Mouse (Mus musculus): ENCODE results near the gene Bbs9. TPM values are rescaled to one million over a fixed set of nuclear protein-coding genes. Genes with fewer than 3 reads are reported as not detected.

The Bbs9 gene
- total RNA-seq, 2 experiments from 2014 or later = 27.7 to 29.5 TPM

DNA sequence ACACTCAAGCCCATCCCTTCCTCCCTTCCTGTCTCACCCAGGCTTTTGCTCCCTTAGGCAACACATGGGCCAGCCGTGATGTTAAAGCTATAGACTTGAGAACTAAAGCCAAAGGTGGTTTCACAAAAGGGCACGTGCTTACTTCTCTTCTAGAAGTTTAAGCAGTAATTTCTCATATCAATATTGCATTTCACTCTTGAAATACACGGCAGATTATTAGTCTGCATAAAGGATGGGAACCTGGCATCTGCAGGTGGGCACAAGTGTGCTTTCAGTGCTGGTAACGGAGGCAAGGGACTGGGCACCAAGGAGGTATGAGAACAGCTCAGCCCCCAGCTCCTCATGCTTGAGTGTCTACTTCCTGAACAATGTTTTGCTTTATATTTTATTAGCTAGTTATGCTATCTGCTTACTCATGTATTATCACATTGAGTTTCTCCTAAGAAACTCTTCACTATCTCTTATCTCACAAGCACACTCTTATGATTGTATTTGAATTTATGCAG lies 334.2 kb downstream of the Bbs9 start:
- Histone ChIP-seq H3K27ac (no peak overlapping the region), H3K4me3 (no peak overlapping the region)
- no peak for DNase-seq (ENCODE audit: extremely low spot score in 1 of 2, low spot score in 2 of 2)
- no peak for TF ChIP-seq CTCF (IDR thresholded peaks at IDR 0.05)
- intact Hi-C loops (cut with DNase I) = no loop called here

DNA sequence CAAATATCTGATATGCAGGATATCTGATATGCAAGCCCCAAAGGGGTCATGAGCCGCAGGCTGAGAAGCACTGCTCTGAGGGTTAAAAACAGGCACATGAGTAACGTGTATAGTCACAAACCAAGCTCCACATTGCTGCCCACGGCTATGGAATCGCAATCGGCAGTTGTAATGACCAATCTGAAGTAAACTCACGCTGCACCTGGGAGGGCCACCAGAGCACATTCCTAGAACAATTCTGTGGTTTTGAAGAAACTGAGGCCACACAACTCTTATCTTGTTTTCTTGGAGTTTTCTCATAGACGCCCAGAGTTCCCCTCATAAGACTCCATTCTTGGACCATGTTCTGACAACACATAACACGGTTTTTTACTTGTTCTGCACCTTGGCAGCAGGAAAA lies 334.9 kb downstream of the Bbs9 start:
- DNase-seq (ENCODE audit: extremely low spot score in 1 of 2, low spot score in 2 of 2) = no peak
- Histone ChIP-seq H3K4me3 (no peak overlapping the region), H3K27ac (no peak overlapping the region)
- intact Hi-C loops (cut with DNase I) = no loop called here
- TF ChIP-seq CTCF (IDR thresholded peaks at IDR 0.05) = no peak

DNA sequence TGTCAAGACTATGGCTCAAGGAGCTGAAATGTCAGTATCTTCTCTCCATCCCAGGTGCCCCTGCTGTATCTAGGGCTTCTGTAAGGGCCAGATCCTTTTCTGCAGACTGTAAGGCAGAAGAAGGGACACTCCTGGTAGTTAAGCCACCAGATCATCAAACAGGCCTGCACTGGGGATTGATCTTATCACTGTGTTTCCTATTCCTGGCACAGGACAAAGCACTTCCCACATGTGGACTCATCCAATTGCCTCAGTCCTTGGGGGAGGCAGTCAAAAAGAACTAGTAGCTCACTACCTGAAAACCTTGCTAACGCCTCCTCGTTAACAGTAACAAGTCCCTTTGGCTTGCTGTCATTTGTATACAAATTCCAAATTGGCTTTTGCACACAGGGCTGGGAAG lies 336.4 kb downstream of the Bbs9 start:
- intact Hi-C loops (cut with DNase I) = no loop called here
- TF ChIP-seq CTCF (IDR thresholded peaks at IDR 0.05) = no peak
- Histone ChIP-seq H3K4me3 (no peak overlapping the region), H3K27ac (no peak overlapping the region)
- DNase-seq (ENCODE audit: extremely low spot score in 1 of 2, low spot score in 2 of 2) = no peak

DNA sequence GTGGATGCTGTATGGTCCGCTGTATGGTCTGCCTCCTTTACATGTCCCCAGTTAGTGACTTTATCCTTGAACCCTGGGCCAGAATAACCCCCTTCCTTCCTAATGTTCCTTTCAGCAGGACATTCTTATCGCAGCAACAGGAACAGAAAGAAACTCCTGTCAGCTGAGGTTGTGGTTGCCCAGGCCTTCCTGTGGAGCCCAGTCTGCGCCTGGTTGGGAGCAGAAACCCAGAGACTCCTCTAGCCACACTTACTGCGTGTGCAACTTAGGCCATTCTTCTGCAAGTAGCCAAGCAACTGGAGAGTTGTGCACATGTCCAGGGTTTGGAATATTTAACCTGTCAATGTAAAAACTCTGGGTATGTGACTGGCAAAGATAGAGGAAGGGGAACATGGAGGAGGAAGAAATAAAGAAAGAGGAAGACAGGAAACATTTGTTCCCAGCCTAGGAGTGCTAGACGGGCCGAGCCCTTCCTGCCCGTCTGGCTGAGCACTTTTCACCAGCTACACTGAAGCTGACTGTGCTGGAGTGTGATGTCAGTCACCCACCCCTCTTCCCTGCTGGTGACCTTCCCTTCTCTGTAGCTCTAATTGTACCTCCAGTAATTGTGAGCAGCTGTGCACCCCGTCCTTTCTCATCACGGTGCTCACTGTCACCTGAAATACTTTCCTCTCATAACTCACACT lies 339.0 kb downstream of the Bbs9 start:
- Histone ChIP-seq H3K4me3 (no peak overlapping the region), H3K27ac (no peak overlapping the region; the same call in 1 of the 2 replicates)
- no peak for DNase-seq (ENCODE audit: extremely low spot score in 1 of 2, low spot score in 2 of 2)
- TF ChIP-seq CTCF (IDR thresholded peaks at IDR 0.05) = no peak
- intact Hi-C loops (cut with DNase I) = no loop called here

DNA sequence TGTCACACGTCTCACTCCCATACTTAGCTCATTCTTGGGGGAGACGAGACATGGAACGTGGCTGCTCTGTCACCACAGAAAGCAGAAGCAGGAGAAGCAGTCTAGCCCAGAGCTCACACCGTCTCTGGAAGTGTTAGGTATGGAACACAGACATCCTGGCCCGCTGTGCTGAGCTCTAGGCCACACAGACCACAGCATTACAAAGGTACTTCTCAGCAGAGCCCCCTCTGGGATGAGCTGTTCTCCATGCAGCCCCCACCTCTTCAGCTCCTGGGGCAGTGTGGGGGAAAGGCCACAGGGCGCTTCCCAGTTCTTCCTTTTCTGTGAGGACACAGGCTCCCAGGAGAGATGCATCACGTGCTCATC lies 339.6 kb downstream of the Bbs9 start:
- no peak overlapping the region; the same call in 1 of the 2 replicates for H3K27ac ChIP-seq
- intact Hi-C loops (cut with DNase I) = no loop called here
- H3K4me3 ChIP-seq = no peak overlapping the region
- no peak for DNase-seq (ENCODE audit: extremely low spot score in 1 of 2, low spot score in 2 of 2)
- no peak for TF ChIP-seq CTCF (IDR thresholded peaks at IDR 0.05)

DNA sequence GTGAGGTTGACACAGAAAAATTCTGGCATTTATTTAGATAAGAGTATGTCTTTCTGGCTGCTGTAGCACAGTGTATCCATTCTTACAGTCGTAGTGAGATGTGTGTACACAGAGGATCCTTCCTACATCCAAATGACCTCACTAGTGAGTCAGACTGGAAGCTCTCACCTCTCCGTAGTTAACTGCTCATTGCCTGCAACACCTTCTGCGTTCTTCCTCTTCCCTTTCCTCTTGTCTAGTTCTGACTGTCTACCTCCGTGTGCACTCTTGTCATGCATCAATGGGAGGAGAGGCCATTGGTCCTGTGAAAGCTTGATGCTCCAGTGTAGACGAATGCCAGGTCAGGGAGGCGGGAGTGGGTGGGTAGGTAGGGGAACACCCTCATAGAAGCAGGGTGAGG lies 344.0 kb downstream of the Bbs9 start:
- H3K27ac ChIP-seq = no peak overlapping the region
- no peak overlapping the region for H3K4me3 ChIP-seq
- intact Hi-C loops (cut with DNase I) = no loop called here
- DNase-seq (ENCODE audit: extremely low spot score in 1 of 2, low spot score in 2 of 2) = no peak
- no peak for TF ChIP-seq CTCF (IDR thresholded peaks at IDR 0.05)

DNA sequence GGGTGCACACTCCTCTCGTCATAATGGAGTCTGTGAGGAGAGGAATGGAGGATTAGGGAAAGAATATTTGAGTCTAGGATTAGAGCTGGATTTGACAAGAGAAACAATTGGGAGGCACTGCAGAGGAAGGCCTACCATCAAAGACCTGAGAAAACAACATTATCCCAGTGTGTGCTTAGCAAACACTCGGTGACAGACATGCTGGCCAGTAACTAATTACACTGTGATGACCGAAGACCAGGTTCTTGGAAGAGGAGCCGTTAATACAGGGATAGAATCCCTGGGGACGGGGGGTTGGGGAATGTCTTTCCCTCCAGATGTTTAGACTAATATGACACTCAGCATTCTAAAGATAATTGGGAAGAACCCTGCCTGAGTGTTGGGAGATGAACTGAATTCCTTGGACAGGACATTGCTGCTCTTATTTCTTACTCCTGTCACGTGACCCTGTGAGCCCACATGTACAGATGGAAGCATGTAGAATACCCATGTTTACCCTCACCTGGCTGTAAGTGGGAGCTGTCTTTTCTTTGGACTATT lies 345.2 kb downstream of the Bbs9 start:
- no peak overlapping the region for H3K27ac ChIP-seq
- intact Hi-C loops (cut with DNase I) = no loop called here
- no peak for DNase-seq (ENCODE audit: extremely low spot score in 1 of 2, low spot score in 2 of 2)
- H3K4me3 ChIP-seq = no peak overlapping the region
- no peak for TF ChIP-seq CTCF (IDR thresholded peaks at IDR 0.05)

DNA sequence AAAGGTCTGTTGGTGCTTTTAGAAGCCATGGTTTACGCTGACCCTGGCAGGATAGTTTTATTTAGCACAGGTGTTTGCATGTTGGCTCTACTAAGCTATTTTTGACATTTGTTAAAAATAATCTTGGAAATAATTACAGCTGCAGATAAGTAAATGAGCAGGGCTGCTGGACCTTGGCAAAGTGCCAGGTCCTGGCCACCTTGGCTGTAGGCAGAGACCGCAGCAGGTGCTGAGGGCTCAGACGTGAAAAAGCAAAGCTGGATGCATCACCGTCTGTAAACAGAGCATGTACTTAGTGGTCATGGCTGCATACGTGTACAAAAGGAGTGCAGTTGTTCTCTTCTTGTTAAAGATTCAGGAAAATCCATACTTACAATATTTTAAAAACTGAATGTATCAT lies 347.3 kb downstream of the Bbs9 start:
- no peak for DNase-seq (ENCODE audit: extremely low spot score in 1 of 2, low spot score in 2 of 2)
- intact Hi-C loops (cut with DNase I) = no loop called here
- Histone ChIP-seq H3K27ac (no peak overlapping the region), H3K4me3 (no peak overlapping the region)
- TF ChIP-seq CTCF (IDR thresholded peaks at IDR 0.05) = no peak

DNA sequence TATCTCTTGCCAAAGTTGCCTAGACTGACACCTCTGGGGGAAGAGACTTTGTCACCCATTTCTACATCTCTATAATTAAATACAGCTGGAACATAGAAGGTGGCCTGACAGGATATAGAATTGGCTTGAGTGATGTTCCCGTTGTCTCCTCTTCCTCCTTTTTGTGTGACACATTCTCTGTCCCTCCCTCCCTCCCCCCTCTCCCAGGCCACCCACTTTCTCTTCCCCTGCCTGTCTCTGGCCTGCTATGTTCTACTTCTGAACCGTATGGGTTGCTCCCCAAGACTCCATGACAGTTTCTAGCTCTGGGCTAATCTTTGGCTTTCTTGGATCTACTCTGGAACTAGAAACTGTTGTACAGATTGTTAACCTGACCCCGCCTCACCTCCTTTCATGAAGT lies 348.3 kb downstream of the Bbs9 start:
- intact Hi-C loops (cut with DNase I) = no loop called here
- H3K27ac ChIP-seq = no peak overlapping the region
- no peak for DNase-seq (ENCODE audit: extremely low spot score in 1 of 2, low spot score in 2 of 2)
- no peak for TF ChIP-seq CTCF (IDR thresholded peaks at IDR 0.05)
- no peak overlapping the region for H3K4me3 ChIP-seq

DNA sequence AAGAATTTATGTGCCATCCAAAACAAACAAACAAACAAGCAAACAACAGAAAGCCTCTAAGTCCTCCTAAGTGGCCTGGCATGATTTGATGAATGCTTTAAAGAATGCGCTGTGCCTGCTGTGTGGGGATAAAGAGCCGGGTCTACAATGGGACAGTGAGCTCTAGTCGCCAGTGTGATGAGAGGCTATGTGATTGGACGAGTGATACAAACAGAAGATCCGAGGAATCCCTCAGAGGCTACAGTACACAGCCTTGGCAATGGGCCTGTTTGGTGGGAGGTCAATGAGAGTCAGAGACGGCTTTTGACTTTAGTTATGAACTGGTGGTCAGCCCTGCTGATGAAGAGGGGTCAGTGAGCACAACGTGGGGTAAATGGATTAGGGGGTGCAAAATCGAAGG lies 349.4 kb downstream of the Bbs9 start:
- no peak for TF ChIP-seq CTCF (IDR thresholded peaks at IDR 0.05)
- Histone ChIP-seq H3K27ac (no peak overlapping the region), H3K4me3 (no peak overlapping the region)
- intact Hi-C loops (cut with DNase I) = no loop called here
- DNase-seq (ENCODE audit: extremely low spot score in 1 of 2, low spot score in 2 of 2) = no peak

DNA sequence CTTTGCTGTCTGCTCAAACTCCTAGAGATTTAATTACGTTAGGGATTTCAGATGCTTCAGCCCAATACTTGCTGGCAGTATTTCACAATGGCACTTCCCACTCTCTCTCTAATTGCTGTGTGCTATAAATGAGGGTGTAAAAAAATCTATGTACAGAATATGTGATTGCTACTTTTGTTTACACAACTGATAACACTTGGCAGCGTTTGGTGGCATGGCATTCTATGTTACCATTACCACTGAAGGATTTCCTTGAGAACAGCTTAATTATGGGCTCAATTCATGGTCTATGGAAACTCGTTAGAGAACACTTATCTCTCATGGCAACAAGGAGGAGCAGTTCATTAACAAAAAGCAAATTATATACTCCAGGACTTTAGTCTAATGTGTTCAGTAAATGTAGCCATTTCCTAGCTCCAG lies 351.1 kb downstream of the Bbs9 start:
- intact Hi-C loops (cut with DNase I) = no loop called here
- no peak overlapping the region for H3K27ac ChIP-seq
- no peak for TF ChIP-seq CTCF (IDR thresholded peaks at IDR 0.05)
- no peak for DNase-seq (ENCODE audit: extremely low spot score in 1 of 2, low spot score in 2 of 2)
- no peak overlapping the region for H3K4me3 ChIP-seq

DNA sequence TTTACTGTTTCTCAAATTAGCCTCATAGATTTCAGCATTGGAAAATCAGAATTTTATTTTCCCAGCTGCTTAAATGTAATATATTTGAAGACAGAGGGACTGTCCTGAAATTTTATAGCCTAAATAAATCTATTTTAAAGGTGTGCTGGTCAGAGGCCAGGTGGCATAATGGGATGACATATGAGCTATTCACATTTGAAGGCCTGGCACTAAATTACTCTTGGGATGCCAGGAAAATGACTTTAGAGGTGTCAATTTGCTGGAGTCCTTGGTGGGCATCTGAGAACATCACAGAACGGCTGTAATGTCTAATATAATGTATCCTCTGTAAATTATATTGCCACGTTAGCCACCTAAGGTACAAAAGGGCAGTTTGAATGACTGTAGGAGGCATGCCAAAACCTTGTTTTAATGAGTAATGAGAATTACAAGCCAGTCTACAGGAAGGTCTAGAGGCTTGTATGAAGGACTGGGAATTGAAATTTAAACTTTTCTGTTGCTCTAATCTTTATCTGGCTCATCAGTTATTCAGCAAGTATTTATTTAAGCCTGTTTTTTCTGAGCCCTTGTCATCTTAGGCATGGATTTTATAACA lies 351.8 kb downstream of the Bbs9 start:
- no peak for DNase-seq (ENCODE audit: extremely low spot score in 1 of 2, low spot score in 2 of 2)
- no peak overlapping the region for H3K4me3 ChIP-seq

More for the DNA sequence above, 351.8 kb downstream of the Bbs9 start:
- TF ChIP-seq CTCF (IDR thresholded peaks at IDR 0.05) = no peak
- intact Hi-C loops (cut with DNase I) = no loop called here
- no peak overlapping the region for H3K27ac ChIP-seq

Data from left cerebral cortex, adult 2 months (tissue).